ENCODE assay signal across 22 mouse cellular contexts in genomic region chr5:110550841-110551240, GRCm38 (mm10). TPM values are rescaled to one million over a fixed set of nuclear protein-coding genes. Genes with fewer than 3 reads are reported as not detected.
DNase-seq lines count a peak whose midpoint lies in the region; ATAC-seq and TF ChIP-seq lines count a peak whose summit lies in the region.
"Had no signal": no experiment of that assay in that cellular context is flagged by ENCODE, and none has a peak within 500 bp of the region (broad histone marks: within the 10 kb centered on the region; RNA-seq: fewer than 3 reads in every experiment).

No protein-coding gene starts in this region.

- peak; percentile 9 for DNase-seq in CD4-positive, CD25-positive, alpha-beta regulatory T cell, adult 2 months (ENCODE audit: low read depth, low spot score)
- DNase-seq in hindbrain, postnatal 0 days (ENCODE audit: low spot score), result no peak
- DNase-seq in retina, embryonic 14.5 days (ENCODE audit: low spot score), result peak; percentile 30
- DNase-seq in retina, postnatal 1 day, result no peak
- DNase-seq in adrenal gland, adult 8-10 months, result no peak
- DNase-seq: adrenal gland, postnatal 36 days; heart, postnatal 10 days; kidney, postnatal 36 days; thymus, postnatal 36 days had no signal

- no peak for ATAC-seq in CD4-positive, CD25-positive, alpha-beta regulatory T cell, adult 4 months
- no peak for ATAC-seq in hindbrain, postnatal 0 days
- no peak for ATAC-seq in hindbrain, embryonic 16.5 days
- no peak for ATAC-seq in heart, embryonic 12.5 days (ENCODE audit: insufficient number of reproducible peaks, low FRiP score)
- ATAC-seq: forebrain, embryonic 13.5 days; Patski had no signal

- H3K9ac ChIP-seq in hindbrain, postnatal 0 days (replicated peaks; ENCODE audit: low read length), result no peak overlapping the region
- no peak overlapping the region for H3K9ac ChIP-seq in hindbrain, embryonic 16.5 days (ENCODE audit: low read depth, low read length)
- no peak overlapping the region for H3K9ac ChIP-seq in heart, embryonic 12.5 days
- H3K9ac ChIP-seq: forebrain, embryonic 13.5 days; limb, embryonic 13.5 days; liver, embryonic 14.5 days; neural tube, embryonic 13.5 days had no signal

- no peak overlapping the region for H3K4me2 ChIP-seq in hindbrain, postnatal 0 days (ENCODE audit: low read depth, low read length)
- no peak overlapping the region for H3K4me2 ChIP-seq in hindbrain, embryonic 16.5 days (ENCODE audit: low read length)
- H3K4me2 ChIP-seq in heart, embryonic 12.5 days, result no peak overlapping the region
- H3K4me2 ChIP-seq: forebrain, embryonic 13.5 days; limb, embryonic 13.5 days; neural tube, embryonic 13.5 days had no signal

- H3K9me3 ChIP-seq in hindbrain, postnatal 0 days (ENCODE audit: low read length), result no peaks in the 10 kb centered on the region
- H3K9me3 ChIP-seq in hindbrain, embryonic 16.5 days (ENCODE audit: control insufficient read depth, low read length), result no peaks in the 10 kb centered on the region
- no peaks in the 10 kb centered on the region for H3K9me3 ChIP-seq in heart, embryonic 12.5 days (replicated peaks)
- H3K9me3 ChIP-seq: forebrain, embryonic 13.5 days; heart, embryonic 10.5 days; limb, embryonic 13.5 days; midbrain, embryonic 10.5 days; neural tube, embryonic 13.5 days had no signal

- no peak overlapping the region for H3K27ac ChIP-seq in hindbrain, postnatal 0 days
- H3K27ac ChIP-seq in hindbrain, embryonic 16.5 days (ENCODE audit: low read depth, low read length), result no peak overlapping the region
- H3K27ac ChIP-seq in heart, embryonic 12.5 days (ENCODE audit: poor library complexity, severe bottlenecking), result no peak overlapping the region
- H3K27ac ChIP-seq: forebrain, embryonic 13.5 days; heart, embryonic 10.5 days; limb, embryonic 13.5 days; liver, embryonic 14.5 days; macrophage; midbrain, embryonic 10.5 days; neural tube, embryonic 13.5 days had no signal

- H3K4me3 ChIP-seq in hindbrain, postnatal 0 days (ENCODE audit: low read length), result no peak overlapping the region
- no peak overlapping the region for H3K4me3 ChIP-seq in hindbrain, embryonic 16.5 days (ENCODE audit: low read length)
- H3K4me3 ChIP-seq in heart, embryonic 12.5 days, result no peak overlapping the region
- H3K4me3 ChIP-seq: forebrain, embryonic 13.5 days; heart, embryonic 10.5 days; limb, embryonic 13.5 days; midbrain, embryonic 10.5 days; neural tube, embryonic 13.5 days had no signal

- H3K36me3 ChIP-seq in hindbrain, postnatal 0 days (ENCODE audit: insufficient read depth, low read length), result no peaks in the 10 kb centered on the region
- no peaks in the 10 kb centered on the region for H3K36me3 ChIP-seq in hindbrain, embryonic 16.5 days (ENCODE audit: control insufficient read depth, insufficient read depth, low read length)
- no peaks in the 10 kb centered on the region for H3K36me3 ChIP-seq in heart, embryonic 12.5 days
- H3K36me3 ChIP-seq: heart, embryonic 10.5 days; limb, embryonic 13.5 days; midbrain, embryonic 10.5 days; neural tube, embryonic 13.5 days had no signal

- H3K27me3 ChIP-seq in hindbrain, postnatal 0 days (ENCODE audit: insufficient read depth, low read length), result no peaks in the 10 kb centered on the region
- peaks cover 3% of the 10 kb centered on the region for H3K27me3 ChIP-seq in hindbrain, embryonic 16.5 days (replicated peaks; ENCODE audit: control insufficient read depth, insufficient read depth, low read length)
- H3K27me3 ChIP-seq in heart, embryonic 12.5 days (replicated peaks), result peaks cover 51% of the 10 kb centered on the region

- WGBS in hindbrain, postnatal 0 days, result 25% methylated on average over 4 of the region's 4 CpGs
- WGBS in hindbrain, embryonic 16.5 days, result 29% methylated on average over 4 of the region's 4 CpGs
- WGBS in heart, embryonic 12.5 days, result 12% methylated on average over 4 of the region's 4 CpGs

- no peaks in the 10 kb centered on the region for H3K4me1 ChIP-seq in hindbrain, postnatal 0 days (ENCODE audit: insufficient read depth, low read length)
- peaks cover 6% of the 10 kb centered on the region for H3K4me1 ChIP-seq in hindbrain, embryonic 16.5 days (ENCODE audit: control insufficient read depth, insufficient read depth, low read depth, low read length)
- no peaks in the 10 kb centered on the region for H3K4me1 ChIP-seq in heart, embryonic 12.5 days (replicated peaks)
- H3K4me1 ChIP-seq: forebrain, embryonic 13.5 days; heart, embryonic 10.5 days; limb, embryonic 13.5 days had no signal

- TF ChIP-seq CTCF in hindbrain, postnatal 0 days (IDR thresholded peaks at IDR 0.05; ENCODE audit: low read depth), result peak; percentile 31

RNA-seq across cellular contexts. Expression of gene Galnt9, which starts 6.7 kb away (rescaled TPM):
- 1 to 10 TPM; 4.0 to 7.2 TPM for polyA plus RNA-seq in CD4-positive, CD25-positive, alpha-beta regulatory T cell, adult 4 months (2017; shearing (Covaris generic))
- total RNA-seq in hindbrain, postnatal 0 days (2014; rRNA removed), result 26.7 and 27.8 TPM in 2 replicates
- 16.4 and 19.8 TPM in 2 replicates for polyA plus RNA-seq in hindbrain, postnatal 0 days (2015; fragmentation: Nextera tagmentation; extraction: Ambion mirVana)
- polyA plus RNA-seq in hindbrain, embryonic 16.5 days (2015; fragmentation: Nextera tagmentation; extraction: Ambion mirVana), result 24.9 and 26.0 TPM in 2 replicates
- polyA plus RNA-seq in heart, embryonic 12.5 days (2016; fragmentation: Nextera tagmentation; extraction: Ambion mirVana), result not detected in 2 replicates
- total RNA-seq in adrenal gland, adult 8-10 months (2022), result under 1 TPM; 0.14 to 0.17 (median 0.16) TPM
- total RNA-seq: common myeloid progenitor, adult 5-6 weeks; heart, postnatal 10 days had no signal
- polyA plus RNA-seq: heart, embryonic 10.5 days; kidney, embryonic 14.5 days; Patski had no signal

Comparison
In these comparisons a context has a peak if more than half of its experiments do, and no peak if none do; other contexts are left out.
1. DNase-seq: peak in CD4-positive, CD25-positive, alpha-beta regulatory T cell, adult 2 months (single experiment) and retina, embryonic 14.5 days (single experiment); none in hindbrain, postnatal 0 days (single experiment), retina, postnatal 1 day (single experiment) and adrenal gland, adult 8-10 months (single experiment).